Mouse (Mus musculus): Measurements from ENCODE around the gene Spryd3.
A peak's percentile ranks its signal among the peaks of the same experiment; 100 is the strongest.

Spryd3 gene

DNA sequence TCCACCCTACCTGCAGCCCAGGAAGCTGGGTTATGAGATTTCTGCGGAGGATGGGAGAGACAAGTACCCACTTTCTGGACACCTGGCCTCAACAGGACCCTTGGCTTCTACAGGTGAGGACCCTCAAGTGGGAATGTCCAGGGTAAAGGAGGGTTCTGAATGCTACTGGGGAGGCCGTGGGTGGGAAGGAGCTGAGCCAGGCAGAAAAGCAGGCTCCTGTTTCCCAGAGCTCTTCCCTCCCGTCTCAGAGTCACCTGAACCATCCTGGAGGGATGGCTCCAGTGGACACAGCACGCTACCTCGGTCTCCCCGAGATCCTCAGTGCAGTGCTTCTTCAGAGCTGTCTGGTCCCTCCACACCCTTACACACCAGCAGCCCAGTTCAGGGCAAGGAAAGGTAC lies 23.9 kb downstream of the Spryd3 start:
- DNase-seq (ENCODE audit: low read depth) = no peak

DNA sequence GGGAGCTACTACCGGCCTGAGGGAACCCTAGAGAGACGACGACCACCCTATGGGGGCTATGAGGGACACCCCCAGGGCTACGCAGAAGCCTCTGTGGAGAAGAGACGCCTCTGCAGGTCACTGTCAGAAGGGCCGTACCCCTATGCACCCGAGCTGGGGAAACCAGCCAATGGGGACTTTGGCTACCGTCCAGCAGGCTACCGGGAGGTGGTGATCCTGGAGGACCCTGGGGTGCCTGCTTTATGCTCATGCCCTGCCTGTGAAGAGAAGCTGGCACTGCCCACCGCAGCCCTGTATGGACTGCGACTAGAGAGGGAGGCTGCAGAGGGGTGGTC lies 24.6 kb downstream of the Spryd3 start:
- DNase-seq (ENCODE audit: low read depth) = no peak

DNA sequence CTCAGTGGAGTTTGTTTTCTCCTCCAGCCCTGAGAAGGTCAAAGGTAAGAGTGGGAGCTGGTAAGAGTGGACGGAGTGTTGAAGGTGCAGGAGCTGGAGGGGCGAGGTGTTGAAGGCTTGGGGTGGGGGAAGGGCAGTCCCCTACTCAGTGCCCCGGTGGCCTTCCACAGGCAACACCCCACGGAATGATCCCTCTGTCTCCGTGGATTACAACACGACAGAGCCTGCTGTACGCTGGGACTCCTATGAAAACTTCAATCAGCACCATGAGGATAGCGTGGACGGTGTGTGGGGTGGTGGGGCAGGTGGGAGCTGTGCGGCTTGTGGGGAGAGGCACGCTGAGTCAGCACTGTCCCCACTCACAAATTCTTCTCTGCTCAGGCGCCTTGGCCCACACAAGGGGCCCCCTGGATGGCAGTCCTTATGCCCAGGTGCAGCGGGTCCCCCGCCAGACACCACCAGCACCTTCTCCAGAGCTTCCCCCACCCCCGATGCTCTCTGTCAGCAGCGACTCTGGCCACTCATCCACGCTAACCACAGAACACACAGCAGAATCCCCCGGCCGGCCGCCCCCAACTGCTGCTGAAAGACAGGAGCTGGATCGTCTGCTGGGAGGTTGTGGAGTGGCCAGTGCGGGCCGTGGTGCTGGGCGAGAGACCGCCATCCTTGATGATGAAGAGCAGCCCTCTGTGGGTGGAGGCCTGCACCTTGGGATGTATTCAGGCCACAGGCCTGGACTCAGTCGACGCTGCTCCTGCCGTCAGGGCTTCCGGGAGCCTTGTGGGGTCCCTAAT lies 25.1 kb downstream of the Spryd3 start:
- no peak for DNase-seq (ENCODE audit: low read depth)

DNA sequence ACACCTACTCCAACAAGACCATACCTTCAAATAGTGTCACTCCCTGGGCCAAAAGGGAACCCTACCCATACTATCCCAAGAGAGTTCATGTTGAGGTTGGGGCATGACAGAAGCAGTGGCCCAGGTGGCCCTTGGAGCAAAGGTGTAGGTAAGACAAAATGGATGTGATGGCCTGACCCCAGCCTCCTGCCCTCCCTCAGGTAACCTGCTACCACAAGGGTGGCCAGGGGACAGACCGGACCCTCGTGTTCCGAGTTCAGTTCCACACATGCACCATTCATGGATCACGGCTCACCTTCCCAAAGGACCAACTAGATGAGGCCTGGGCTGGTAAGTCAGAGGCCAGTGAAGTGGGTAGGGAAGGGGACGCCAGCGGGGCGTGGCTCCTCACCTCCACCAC lies 25.8 kb downstream of the Spryd3 start:
- no peak for DNase-seq (ENCODE audit: low read depth)

DNA sequence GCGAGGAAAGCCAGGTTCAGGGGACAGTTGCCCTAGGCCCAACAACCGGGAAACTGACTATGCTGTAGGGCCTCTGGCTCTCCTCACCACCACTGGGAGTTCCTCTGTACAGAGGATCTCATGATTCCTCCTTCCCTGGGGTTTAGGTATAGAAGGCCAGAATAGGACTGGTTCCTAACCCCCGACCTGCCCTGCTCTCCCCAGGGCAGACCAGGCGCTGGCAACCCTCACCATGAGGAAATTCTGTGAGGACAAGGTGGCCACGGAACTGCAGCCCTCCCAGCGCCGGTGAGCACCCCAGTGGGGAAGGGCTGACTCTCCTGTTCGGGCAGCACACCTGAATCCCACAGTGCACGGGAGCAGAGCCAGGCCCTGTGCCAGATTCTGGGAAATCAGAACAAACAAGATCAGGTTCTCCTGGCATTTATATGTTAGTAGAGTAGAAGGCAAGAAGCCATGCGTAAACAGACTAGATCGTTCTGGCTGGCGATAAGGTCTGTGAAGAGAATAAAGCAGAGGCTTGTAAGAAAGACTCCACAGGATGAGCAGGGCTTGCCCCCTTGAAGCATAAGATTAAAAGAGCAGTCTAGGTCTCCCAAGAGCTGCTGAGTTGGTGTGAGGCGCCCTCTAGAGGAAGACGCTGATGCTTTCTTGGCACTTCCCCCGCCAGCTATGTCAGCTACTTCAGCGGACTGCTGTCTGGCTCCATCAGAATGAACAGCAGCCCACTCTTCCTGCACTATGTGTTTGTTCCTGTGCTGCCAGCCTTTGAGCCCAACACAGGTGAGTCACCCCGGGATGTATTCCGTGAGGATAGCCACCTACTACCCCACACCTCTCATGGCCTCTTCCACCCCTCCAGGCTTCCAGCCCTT lies 27.1 kb downstream of the Spryd3 start:
- DNase-seq (ENCODE audit: low read depth) = peak; percentile 91

DNA sequence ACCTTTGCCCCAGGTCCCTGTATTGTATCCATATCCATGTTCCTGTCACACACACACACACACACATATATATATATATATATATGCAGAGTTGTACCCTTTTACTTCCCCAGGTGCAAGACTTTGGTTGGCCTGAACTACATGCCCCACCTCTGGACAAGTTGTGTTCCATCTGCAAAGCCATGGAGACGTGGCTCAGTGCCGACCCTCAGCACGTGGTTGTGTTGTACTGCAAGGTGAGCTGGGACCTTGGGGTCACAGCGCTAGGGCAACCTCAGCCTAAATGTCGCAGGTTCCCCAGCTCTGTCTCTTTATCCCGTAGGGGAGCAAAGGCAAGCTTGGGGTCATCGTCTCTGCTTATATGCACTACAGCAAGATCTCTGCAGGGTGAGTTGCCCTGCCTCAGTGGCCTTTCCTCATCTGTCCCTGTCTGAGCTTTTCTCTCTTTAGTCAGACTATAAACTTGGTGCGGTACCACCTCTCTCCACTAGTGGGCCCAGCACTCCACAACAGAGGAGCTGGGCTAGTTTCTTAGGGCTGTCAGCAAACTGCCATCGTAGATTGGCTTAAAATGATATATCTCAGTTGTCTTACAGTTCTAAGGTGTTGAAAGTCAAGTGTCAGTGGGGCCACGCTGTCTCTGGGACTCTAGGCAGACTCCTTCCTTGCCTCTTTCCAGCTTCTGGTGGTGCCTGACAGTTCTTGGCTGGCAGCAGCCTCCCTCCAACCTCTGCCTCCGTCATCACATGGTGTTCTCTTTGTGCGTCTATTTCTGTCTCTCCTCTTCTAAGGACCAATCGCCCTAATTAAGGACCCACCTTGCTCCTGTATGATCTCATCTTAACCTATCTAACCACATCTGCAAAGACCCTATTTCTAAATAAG lies 28.1 kb downstream of the Spryd3 start:
- DNase-seq (ENCODE audit: low read depth) = peak; percentile 90

DNA sequence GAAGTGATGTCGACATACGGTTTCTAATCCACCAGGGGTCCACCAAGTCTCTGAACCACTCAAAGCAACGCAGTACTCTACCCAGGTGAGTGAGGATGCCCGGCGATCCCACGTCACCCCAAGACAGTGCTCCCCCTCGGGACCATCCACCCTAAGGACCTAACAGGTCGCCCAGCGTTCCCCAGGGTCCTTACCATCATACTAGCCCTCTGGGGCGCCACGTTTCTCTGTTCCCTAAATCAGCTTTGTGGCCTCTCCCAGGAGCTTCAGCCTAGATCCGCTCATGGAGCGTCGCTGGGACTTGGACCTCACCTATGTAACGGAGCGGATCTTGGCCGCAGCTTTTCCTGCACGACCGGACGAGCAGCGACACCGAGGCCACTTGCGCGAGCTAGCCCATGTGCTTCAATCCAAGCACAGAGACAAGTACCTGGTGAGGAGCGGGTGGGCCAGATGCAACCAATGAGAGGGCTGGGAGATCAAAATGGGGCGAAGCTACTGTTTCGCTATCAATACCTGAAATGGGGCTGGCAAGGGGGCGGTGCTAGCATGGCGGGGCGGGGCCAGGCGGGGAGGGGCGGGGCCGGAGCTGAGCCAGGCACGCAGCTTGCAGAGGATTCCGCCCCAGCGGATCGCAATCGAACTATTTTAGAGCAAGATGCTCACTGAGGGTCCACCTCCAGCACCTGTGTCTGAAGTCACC lies 29.1 kb downstream of the Spryd3 start:
- DNase-seq (ENCODE audit: low read depth) = peak; percentile 76

DNA sequence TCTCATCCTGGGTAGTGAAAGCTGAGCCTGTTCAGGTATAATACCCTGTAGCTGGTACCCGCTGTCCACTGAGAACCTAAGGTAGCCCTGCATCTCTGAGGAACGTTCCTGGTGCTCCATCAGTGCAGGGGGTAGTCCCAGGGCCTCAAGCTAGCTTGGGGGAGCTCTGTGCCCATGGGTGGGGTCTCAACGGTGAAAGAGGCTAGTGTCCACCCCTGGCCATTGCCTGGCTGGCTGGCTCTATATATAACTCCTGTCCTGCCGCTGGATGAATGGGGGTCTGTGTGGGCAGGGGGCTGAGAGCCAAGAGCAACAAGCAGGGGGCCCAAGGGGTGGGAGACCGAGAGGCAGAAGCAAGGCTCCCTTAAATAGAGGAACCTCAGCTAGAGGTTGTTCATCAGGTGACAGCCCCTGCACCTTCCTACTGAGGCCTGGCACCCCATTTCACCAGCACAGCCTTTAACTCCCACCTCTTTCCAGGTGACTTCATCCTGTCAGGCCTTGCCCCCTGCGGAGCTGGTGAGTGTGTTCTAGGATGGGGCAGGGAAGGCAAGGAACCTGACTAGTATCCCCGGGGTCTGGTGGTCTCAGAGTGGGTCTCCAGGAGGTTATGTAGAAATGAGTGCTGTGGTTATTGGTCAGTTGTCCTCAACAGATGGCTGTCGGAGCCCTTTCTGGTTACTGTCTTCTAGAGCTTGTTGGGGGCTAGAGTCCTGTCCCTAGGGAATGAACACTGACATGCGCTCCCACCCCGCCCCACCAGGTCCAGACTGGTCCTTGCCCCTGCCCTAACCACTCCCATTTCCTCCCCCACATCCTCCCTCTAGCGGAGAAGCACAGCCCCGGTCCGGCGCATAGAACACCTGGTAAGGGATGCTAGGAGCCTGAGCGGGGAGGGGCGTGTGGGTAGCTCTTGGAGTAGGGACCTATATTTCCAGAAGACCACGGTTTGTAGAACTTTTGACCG lies 30.0 kb downstream of the Spryd3 start:
- DNase-seq (ENCODE audit: low read depth) = peak; percentile 77

DNA sequence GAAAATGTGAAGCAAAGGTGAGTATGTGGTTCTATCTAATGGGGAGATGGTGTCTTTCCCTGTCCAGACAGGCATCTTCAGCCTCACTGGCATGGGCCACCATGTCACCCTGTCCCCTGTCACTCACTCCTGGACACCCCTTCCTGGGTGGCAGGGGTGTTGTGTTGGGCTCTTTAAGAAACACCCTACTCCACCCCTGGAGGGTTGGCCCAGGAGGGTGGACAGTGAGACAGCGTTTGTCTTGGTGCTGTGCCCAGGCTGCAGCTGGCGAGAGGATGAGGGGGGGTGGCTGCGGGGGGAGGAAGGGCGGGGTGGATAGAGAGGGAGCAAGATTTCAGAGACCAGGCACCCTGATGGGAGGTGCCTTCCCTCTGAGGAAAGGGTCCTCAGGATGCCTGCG lies 30.7 kb downstream of the Spryd3 start:
- peak; percentile 33 for DNase-seq (ENCODE audit: low read depth)

DNA sequence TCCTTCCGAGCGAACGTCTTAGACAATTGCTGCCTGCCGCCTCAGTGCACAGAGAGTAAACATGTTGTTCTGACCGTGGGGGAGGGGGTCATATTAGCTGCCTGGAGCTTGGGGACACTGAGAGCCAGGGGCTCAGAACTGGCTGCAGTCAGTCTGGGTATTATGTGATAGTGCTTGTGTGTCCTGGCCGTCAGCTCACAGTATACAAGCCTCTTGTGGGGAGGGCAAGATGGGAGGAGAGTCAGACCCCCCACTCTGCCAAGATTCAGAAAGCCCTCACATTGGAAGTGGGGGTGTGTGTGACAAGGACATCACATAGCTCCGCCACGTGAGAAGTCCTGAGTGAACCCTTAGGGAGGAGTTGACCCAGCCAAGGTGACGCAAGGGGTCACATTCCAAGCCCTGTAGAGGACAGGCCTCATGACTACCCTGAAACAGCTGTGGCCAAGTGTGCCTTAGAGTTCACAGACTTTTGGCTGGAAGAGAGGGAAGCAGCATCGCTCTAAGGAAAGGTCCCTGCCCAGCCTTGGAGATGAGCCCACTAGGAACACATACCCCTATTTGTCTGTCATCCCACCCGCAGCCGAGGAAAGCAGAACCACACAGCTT lies 32.0 kb downstream of the Spryd3 start:
- no peak for DNase-seq (ENCODE audit: low read depth)

DNA sequence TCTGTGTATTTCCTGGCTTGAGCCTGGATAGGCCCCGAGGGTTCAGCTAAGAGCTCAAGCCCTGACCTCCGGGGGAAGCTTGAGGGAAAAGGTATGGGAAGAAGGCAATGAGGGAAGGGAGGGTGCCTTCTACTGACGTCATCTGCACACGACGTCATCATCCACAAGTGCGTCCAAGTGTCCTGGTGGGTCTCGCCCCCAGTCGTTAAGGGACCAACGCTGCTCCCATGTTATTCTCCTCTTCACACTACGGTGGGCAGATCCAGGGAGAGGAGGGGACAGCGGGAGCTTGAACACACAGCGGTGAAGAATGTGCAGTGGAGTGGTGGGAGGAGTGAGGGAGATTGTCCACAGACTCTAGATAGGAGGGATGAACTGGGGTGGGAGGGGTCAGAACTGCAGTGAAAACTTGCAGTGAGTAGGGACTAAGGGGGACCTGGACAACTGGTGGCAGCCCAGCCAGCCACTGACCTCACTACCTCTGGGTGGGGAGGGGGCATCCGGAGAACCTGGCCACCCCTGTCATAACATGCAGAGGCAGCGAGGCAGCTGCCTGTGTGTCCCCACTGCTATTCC lies 32.6 kb downstream of the Spryd3 start:
- DNase-seq (ENCODE audit: low read depth) = no peak

DNA sequence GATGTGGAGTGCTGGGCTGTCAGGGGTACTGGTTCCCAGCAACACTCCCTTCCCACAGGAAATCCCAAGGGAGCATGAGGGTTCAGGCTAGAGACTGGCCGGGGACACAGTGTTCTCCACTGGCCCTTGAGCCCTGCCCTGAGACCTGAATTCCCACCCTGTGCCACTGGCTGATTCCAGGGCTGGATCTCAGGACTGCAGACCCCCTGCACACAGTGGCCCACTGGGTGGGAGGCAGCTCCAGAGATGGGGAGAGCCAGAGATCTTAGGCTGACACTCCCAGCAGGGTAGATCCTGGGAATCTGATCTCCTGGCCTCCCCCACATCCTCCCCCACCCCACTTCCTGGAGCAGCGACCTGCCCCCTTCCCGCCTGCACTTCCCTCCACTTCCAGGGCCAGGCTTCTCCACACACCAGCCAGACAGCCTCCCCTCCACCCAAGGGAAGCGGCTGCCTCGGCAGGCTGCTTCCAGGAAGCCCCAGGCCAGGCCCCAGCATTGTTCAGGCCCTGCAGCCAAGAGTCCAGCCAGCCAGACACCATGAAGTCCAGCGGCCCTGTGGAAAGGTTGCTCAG lies 33.4 kb downstream of the Spryd3 start:
- no peak for DNase-seq (ENCODE audit: low read depth)

DNA sequence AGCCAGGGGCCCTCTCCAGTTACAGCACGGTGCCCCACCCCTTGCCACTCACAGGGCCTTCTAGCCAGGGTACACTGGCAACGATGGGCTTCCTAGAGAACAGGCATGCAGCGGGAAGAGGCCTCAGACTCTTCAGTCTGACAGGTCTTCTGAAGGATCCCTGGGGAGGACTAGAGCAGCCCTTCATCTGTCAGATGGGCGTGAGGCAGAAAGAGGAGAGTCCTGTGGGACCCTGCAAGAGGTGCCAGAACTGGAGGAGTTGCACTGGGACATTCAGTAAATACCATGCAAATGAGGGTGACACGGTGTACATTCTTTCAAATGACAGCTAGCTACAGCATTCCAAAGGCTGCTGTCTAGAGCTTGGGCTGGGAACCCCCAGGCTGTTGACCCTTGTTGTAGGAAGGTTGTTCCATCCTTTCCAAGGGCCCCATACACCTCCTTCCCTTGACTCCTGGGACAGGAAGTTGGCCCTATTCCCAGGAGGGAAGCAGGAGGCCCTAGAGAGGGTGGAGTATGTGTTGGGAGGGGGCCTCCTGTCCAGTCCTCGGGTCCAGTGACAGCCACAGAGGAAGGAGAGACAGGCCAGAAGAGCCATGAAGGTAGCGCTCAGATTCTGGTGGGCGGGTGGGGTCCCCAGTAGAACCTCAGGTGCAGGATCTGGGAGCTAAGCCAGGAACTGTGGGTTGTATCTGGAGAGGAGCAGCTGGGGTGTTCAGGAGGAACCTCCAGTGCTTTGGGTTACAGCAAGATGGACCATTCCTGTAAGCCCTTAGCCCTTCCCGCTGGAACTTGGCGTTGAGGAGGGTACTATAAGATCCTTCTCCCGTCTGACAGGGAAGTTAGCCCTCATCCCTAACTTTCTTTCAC lies 34.1 kb downstream of the Spryd3 start:
- no peak for DNase-seq (ENCODE audit: low read depth)

DNA sequence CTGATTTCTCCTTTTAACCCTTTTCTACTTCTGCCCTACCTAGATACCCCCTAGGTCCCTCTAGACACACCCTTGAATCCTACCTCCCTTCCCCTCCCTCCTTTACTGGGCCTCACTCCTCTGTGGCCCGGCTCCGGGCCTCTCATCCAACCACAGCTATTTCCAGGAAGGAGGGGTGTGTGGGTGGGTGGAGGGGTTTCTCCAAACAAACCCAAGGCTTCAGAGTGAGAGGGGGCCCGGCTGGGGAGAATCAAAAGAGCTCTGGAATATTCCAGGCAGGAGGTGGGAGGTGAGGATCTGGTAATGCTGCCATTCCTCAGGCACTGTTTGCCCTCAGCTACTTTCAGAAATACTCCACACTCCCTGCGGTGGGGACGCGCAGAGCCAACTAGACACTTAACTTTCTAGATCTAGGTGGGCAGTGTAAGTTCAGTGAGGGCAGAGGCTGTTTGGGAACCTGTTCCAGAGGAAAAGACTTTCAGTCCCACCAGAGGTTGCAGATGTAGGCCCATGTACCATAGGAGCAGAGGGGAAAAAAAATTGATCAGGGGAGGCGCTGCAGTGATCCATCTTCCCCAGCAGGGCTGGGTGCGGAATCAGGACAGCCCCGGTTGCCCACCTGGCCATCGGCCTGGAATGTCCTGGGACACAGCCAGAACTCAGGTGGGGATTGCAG lies 34.9 kb downstream of the Spryd3 start:
- DNase-seq (ENCODE audit: low read depth) = peak; percentile 39

DNA sequence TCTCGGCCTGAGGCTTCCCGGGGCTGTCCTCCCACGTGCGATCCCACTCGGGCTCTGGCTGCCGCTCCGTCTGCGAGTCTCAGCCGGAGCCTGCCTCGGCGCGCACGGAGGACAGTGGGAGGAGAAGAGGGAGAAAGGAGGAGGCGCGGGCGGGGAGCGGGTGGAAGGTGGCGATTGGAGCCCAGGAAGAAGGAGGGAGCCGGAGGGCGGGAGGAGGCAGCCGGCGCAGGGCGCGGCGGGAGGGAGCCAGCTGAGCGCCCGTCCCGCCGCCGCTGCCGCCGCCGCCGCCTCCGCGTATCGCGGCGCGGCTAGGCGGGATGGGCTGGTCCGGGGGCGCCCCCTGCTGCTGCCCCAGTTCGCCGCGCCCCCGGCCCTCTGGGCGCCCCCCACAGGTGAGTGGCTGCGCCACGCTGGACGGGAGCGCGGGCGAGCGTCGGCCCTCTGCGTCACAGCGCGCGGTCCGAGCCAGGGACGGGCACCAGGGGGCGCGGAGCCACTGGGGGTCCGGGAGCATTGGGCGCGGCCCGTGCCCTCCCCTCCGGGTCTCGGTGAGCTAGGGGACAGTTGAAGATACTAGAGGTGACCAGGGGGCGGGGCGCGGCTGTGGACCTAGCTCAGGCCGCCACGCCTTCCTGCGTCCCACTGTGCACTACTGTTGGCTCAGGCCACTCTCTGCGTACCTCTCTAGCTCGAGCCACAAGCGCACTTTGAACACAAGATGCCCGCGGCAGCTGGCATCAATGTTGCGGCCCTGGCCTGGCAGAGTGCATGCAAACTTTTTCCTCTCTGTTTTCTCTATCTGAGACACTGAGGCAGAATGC lies 35.7 kb downstream of the Spryd3 start, which contains the start of gene Tns2:
TSS of gene Tns2 (plus strand) at position 253 of the 821 bp plus-strand sequence.
- DNase-seq (ENCODE audit: low read depth) = peak; percentile 73

DNA sequence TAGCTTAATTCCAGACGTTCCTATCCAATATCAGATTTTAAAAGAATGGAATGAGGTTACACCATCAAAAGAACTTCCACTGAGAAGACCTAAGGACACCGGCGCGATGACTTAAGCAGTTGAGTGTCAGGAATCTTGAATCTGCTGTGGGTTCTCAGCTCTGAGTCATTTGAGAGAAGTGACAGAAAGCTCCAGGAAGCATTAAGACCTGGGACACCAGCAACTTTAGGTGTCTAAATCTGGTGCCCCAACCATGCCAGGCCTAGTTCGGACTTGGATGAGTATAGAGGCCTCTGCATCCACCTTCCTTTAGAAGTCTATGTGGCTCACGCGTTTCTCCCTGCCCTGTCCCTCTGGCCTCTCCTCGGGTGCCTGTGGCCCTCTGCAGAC lies 36.3 kb downstream of the Spryd3 start:
- DNase-seq (ENCODE audit: low read depth) = no peak

DNA sequence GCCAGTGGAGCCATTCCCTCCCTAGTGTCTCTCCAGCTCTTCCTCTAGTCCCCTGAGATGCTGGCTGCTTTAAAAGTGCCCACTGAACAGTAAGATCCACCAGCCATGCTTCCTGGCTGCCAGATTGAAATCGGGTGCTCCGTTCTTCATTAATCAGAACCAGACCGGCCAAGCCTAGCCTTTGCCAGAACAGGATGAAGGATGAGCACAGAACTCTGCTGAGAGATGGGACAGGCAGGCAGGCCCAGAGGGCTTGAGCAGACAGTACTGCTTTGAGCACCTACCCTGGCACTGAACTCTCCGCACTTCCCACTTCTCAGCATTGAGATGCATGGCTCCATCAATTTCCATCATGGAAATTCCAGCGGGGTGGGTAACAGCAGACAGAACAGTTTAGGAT lies 36.8 kb downstream of the Spryd3 start:
- DNase-seq (ENCODE audit: low read depth) = no peak
